Mouse (Mus musculus) lung, postnatal 0 days (tissue): ENCODE measurements around the gene Nav1. TPM values are rescaled to one million over a fixed set of nuclear protein-coding genes. Genes with fewer than 3 reads are reported as not detected.

Experiments used
- ATAC-seq: fragments of 200-750 bp; cut with Nextera tagmentation; 2 replicates; pipeline ENCODE4 v1.8.0; 2017; ENCODE audit warnings: moderate library complexity
- DNase-seq: peaks from one replicate; pipeline ENCODE4 v3.0.0-alpha.2; 2016; ENCODE audit warnings: low spot score
- H3K27ac ChIP-seq: fragments of 300-500 bp; sonication (generic); 2 replicates; pipeline ENCODE4 v1.5.1; 2014; ENCODE audit warnings: antibody characterized with exemption, mild to moderate bottlenecking, low read length, mixed read lengths
- H3K27me3 ChIP-seq: fragments of 300-500 bp; sonication (generic); replicated peaks from 2 replicates; pipeline ENCODE4 v1.6.1; 2014; ENCODE audit warnings: low read length, mixed read lengths; ENCODE audit not compliant: insufficient read depth
- H3K36me3 ChIP-seq: fragments of 300-500 bp; sonication (generic); 2 replicates; pipeline ENCODE4 v1.6.1; 2014; ENCODE audit warnings: low read length, mixed read lengths; ENCODE audit not compliant: insufficient read depth
- H3K4me1 ChIP-seq: fragments of 300-500 bp; sonication (generic); 2 replicates; pipeline ENCODE4 v1.6.1; 2014; ENCODE audit warnings: antibody characterized with exemption, low read depth, low read length, mixed read lengths; ENCODE audit not compliant: insufficient read depth
- H3K4me2 ChIP-seq: fragments of 300-500 bp; sonication (generic); replicated peaks from 2 replicates; pipeline ENCODE4 v1.6.1; 2014; ENCODE audit warnings: low read depth, mild to moderate bottlenecking, low read length, moderate library complexity, mixed read lengths
- H3K4me3 ChIP-seq: fragments of 300-500 bp; sonication (generic); 2 replicates; pipeline ENCODE4 v1.5.1; 2014; ENCODE audit warnings: low read depth, low read length
- H3K9ac ChIP-seq: fragments of 300-500 bp; sonication (generic); replicated peaks from 2 replicates; pipeline ENCODE4 v1.6.1; 2014; ENCODE audit warnings: low read depth, mild to moderate bottlenecking
- H3K9me3 ChIP-seq: fragments of 300-500 bp; sonication (generic); 2 replicates; pipeline ENCODE4 v1.6.1; 2016; ENCODE audit warnings: low read length, mixed read lengths
- CTCF ChIP-seq: IDR thresholded peaks from 2 replicates; pipeline ENCODE4 v1.5.1; 2016; ENCODE audit warnings: antibody characterized with exemption, mild to moderate bottlenecking
- EP300 ChIP-seq: IDR thresholded peaks from 2 replicates; pipeline ENCODE4 v1.6.1; 2016; ENCODE audit warnings: antibody characterized with exemption, mild to moderate bottlenecking, control low read depth
- WGBS: fragments of 180-500 bp; shearing (Covaris S2); extraction: QIAGEN DNeasy Blood & Tissue Kit; methylation state at CpG from one replicate; pipeline ENCODE4 v1.1.7; 2014; 5-methylcytosine and 5-hydroxymethylcytosine counted together
- polyA plus RNA-seq: library from polyadenylated mRNA; unstranded; fragments of >200 nt; fragmentation: Nextera tagmentation; extraction: Ambion mirVana; gene quantifications from 2 replicates; pipeline ENCODE4 v1.2.1, GENCODE M21; 2015

The Nav1 gene
- polyA plus RNA-seq, 1 experiment from 2014 or later, result 5.7 TPM

GRCm38 (mm10) chr1:135572139-135572892, 34.8 kb downstream of the Nav1 start:
- Histone ChIP-seq H3K36me3 (no peaks in the 10 kb centered on the region), H3K9me3 (no peaks in the 10 kb centered on the region), H3K4me2 (no peak overlapping the region), H3K27me3 (no peaks in the 10 kb centered on the region), H3K9ac (no peak overlapping the region), H3K27ac (no peak overlapping the region), H3K4me3 (no peak overlapping the region), H3K4me1 (no peaks in the 10 kb centered on the region)
- 64% methylated on average over 4 of the region's 4 CpGs for WGBS
- TF ChIP-seq EP300, result no peak
- TF ChIP-seq CTCF, result no peak
- ATAC-seq, result no peak
- DNase-seq, result no peak

GRCm38 (mm10) chr1:135568087-135568486, 39.0 kb downstream of the Nav1 start:
- no peak for DNase-seq
- WGBS, result 67% methylated on average over 8 of the region's 8 CpGs

GRCm38 (mm10) chr1:135566611-135567010, 40.5 kb downstream of the Nav1 start:
- ATAC-seq (no peak), DNase-seq (no peak)
- H3K4me3 ChIP-seq, result no peak overlapping the region
- H3K27me3 ChIP-seq, result no peaks in the 10 kb centered on the region
- no peaks in the 10 kb centered on the region for H3K9me3 ChIP-seq
- TF ChIP-seq EP300 (no peak), CTCF (no peak)
- H3K36me3 ChIP-seq, result no peaks in the 10 kb centered on the region; the same call in 1 of the 2 replicates
- no peak overlapping the region for H3K4me2 ChIP-seq
- no peak overlapping the region for H3K9ac ChIP-seq
- WGBS, result 79% methylated on average over 7 of the region's 7 CpGs
- 0 out of 2 replicates have a peak, but pooled peaks cover 5% of the 10 kb centered on the region for H3K4me1 ChIP-seq
- no peak overlapping the region for H3K27ac ChIP-seq

More at GRCm38 (mm10) chr1:135568087-135568486, 39.0 kb downstream of the Nav1 start:
- Histone ChIP-seq H3K4me1 (0 out of 2 replicates have a peak, but pooled peaks cover 5% of the 10 kb centered on the region), H3K4me2 (no peak overlapping the region), H3K9ac (no peak overlapping the region), H3K9me3 (no peaks in the 10 kb centered on the region), H3K27ac (no peak overlapping the region), H3K4me3 (no peak overlapping the region), H3K36me3 (no peaks in the 10 kb centered on the region; the same call in 1 of the 2 replicates), H3K27me3 (no peaks in the 10 kb centered on the region)
- TF ChIP-seq CTCF, result no peak
- no peak for TF ChIP-seq EP300
- ATAC-seq, result no peak

- 71% methylated on average over 5 of the region's 5 CpGs for WGBS
- no peak overlapping the region for H3K4me3 ChIP-seq
- no peak for TF ChIP-seq CTCF
- no peak for TF ChIP-seq EP300
- H3K9me3 ChIP-seq, result no peaks in the 10 kb centered on the region
- H3K36me3 ChIP-seq, result no peaks in the 10 kb centered on the region; the same call in 1 of the 2 replicates
- H3K9ac ChIP-seq, result no peak overlapping the region
- 0 out of 2 replicates have a peak, but pooled peaks cover 5% of the 10 kb centered on the region for H3K4me1 ChIP-seq
- no peak overlapping the region for H3K27ac ChIP-seq
- DNase-seq (no peak), ATAC-seq (no peak)
- H3K27me3 ChIP-seq, result no peaks in the 10 kb centered on the region
- no peak overlapping the region for H3K4me2 ChIP-seq
Measured at GRCm38 (mm10) chr1:135565775-135566174, 41.3 kb downstream of the Nav1 start.

- ATAC-seq (no peak; the same call in 1 of the 2 replicates), DNase-seq (no peak)
- no peaks in the 10 kb centered on the region for H3K9me3 ChIP-seq
- TF ChIP-seq CTCF (no peak), EP300 (no peak)
- 62% methylated on average over 10 of the region's 10 CpGs for WGBS
- H3K27ac ChIP-seq, result no peak overlapping the region
- H3K27me3 ChIP-seq, result no peaks in the 10 kb centered on the region
- H3K36me3 ChIP-seq, result no peaks in the 10 kb centered on the region; the same call in 1 of the 2 replicates
- no peak overlapping the region for H3K4me3 ChIP-seq
- no peak overlapping the region for H3K4me2 ChIP-seq
- H3K9ac ChIP-seq, result no peak overlapping the region
- H3K4me1 ChIP-seq, result 0 out of 2 replicates have a peak, but pooled peaks cover 5% of the 10 kb centered on the region
Measured at GRCm38 (mm10) chr1:135564660-135565519, 42.2 kb downstream of the Nav1 start.
